Mouse (Mus musculus) cerebellum, adult 2 months (tissue): ENCODE data around the gene Kazn.

Experiments
- CTCF ChIP-seq: fragments of 200-500 bp; IDR thresholded peaks from 2 replicates; pipeline ENCODE4 v1.5.1; 2011; ENCODE audit warnings: low read depth, mild to moderate bottlenecking, control low read depth, low read length, moderate library complexity, borderline replicate concordance; ENCODE audit not compliant: insufficient read depth
- POLR2A ChIP-seq: fragments of 200-500 bp; IDR thresholded peaks from 2 replicates; pipeline ENCODE4 v1.6.1; 2011; ENCODE audit warnings: low read length, control low read depth, borderline replicate concordance; ENCODE audit not compliant: insufficient read depth

- TF ChIP-seq CTCF (no peak), POLR2A (no peak)
Observed at GRCm38 (mm10) chr4:142221757-142222072, 17.5 kb downstream of the Kazn start.
